Mouse (Mus musculus) heart, adult 9 months (tissue): ENCODE measurements at regions not wholly inside any gene's neighbourhood (a gene's known extent, or its start where the extent isn't known, plus 50 kb on each side); places are given as distances from the start of the nearest gene placed in this dataset.
"Not testable (repeated sequence)": the region's sequence is repeated elsewhere in the genome, so short reads cannot be mapped to it uniquely, and the experiment has no call there.

ENCODE experiments used
- DNase-seq, 2 experiments: peaks; one replicate each; pipeline ENCODE4 v3.0.0; 2022; ENCODE audit warnings: low spot score in 2 of 2

DNA sequence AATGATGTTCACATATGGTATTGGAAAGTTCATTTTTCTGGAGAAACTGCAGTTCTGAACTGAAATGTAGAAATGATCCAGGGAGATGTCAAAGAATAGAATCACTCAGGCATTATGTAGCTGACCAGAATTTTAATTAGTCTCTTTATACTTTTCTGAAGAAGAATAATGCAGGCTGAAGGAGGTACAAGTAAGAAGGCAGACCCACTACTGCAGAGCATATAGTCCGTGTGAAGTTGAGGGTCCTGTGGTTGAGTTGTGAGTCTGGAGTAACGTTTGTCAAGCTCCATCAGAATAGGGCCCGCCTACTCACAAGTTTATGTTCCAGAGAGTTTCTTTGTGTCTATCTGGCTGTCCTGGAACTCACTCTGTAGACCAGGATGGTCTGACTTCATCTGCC is 575.8 kb upstream of the Cobl start:
- no peak for DNase-seq

DNA sequence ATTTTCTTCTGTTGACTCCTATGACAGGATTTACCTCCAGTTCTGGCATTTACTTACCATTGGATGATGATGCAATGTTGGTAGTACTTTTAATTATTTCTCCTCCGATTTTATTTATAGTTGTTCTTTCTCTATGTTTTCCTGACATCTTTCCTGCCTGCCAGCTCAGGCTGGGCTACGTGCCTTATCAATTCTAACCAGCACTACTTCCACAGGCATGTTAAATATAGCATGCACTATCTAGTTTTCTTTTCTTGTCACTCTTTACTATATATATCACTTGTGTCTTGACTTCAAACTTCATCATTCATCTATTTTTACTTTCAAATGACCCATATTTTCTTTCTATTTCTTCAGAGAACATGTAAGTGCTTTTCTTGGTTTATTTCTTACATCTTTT is 567.7 kb upstream of the Cobl start:
- peak; percentile 4 to 15 for DNase-seq

DNA sequence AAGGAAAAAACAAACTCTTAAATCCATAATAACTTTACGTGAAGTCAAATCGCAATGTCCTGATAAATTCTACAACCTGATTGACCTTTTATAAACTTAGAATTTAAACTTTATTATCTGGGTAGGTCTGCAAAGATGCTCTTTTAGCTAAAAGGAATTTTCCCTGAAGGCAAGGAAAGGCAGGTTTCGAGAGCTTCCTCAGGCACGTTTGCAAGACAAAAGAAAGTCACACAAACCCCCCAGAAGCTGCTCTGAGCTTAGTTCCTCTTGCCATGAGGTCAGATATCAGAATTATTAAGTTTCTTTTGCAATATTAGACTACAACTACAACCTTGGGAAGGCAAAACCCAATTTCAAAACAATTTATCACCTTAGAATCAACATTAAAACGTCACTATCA is 544.1 kb upstream of the Cobl start:
- not testable (repeated sequence) for DNase-seq

DNA sequence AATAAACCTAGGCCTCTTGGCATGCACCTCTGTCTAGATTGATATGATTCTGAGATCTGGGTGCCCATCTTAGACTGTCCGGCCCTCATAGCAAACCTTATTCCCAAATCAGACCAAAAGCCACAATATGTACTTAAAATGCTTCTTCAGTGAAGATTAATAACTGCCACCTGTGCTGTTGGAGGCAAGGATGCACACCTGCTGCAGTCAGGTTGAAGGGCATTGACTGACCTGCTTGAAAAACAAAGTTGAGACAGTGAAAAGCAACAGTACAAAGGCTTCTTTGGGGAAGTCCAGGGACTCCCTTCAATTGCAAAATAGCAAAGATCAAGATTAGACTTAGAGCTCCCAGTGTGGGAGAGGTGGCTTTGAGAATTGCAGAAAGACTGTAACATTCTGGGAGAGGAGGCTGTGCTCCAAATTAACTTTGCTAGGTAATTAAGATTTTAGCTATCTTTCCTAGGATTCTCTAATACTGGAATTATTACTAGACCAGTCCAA is 541.8 kb upstream of the Cobl start:
- not testable (repeated sequence) for DNase-seq

DNA sequence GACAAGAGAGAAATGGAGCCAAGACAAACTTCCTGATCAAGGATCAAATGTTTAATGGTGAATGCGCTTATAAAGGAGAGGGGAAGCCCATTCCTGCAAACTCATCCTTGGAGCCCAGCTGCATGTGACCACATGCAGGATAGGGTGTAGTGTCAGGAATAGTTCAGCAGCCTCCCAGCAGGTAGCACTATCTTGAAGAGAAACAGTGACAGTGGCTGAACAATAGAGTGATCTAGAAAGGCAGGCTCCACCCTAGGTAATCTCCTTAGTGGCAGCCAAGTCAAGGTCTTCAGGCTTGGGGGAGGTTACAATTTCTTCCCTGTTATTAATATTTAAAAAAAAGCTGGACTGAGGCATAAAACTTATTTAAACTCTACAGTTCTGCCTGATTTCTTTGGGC is 540.5 kb upstream of the Cobl start:
- DNase-seq = no peak

DNA sequence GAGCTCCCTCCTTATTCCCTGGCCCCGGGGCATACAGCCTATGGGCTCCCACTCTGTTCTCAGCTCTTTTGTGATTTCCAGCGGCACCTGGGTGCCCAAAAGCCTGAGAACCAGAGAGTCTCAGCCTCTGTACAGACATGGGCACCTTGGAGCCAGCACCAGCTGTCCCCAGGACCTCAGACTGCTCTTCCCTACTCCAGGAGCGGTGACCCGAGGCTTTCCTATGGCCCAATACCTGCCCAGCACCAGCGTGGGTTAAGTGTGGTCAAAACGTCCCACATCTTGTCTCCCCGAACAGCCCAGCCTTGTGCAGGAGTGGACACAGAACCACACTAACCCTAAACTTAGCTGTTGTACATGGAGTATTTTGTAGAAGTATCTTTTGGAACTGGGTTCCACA is 534.5 kb upstream of the Cobl start:
- DNase-seq = no peak
